Mouse (Mus musculus) midbrain, embryonic 12.5 days (tissue): ENCODE measurements around the gene Wsb2. TPM values are rescaled to one million over a fixed set of nuclear protein-coding genes. Genes with fewer than 3 reads are reported as not detected.

Experiments used
- polyA plus RNA-seq: library from polyadenylated mRNA; unstranded; fragments of >200 nt; fragmentation: Nextera tagmentation; extraction: Ambion mirVana; gene quantifications from 2 replicates; pipeline ENCODE4 v1.2.1, GENCODE M21; 2016

Wsb2 gene
- polyA plus RNA-seq, 1 experiment from 2014 or later: 113 TPM

Other genes with a start within 250 kb of the Wsb2 start
- gene Suds3, start 241.2 kb upstream of the Wsb2 start, polyA plus RNA-seq: 116 and 118 TPM in 2 replicates
- 28.3 and 28.9 TPM in 2 replicates for gene Taok3, start 237.2 kb upstream of the Wsb2 start, polyA plus RNA-seq
- 797 and 825 TPM in 2 replicates for gene Pebp1, start 69.7 kb upstream of the Wsb2 start, polyA plus RNA-seq
- gene Vsig10, start 38.2 kb upstream of the Wsb2 start, polyA plus RNA-seq: 3.1 and 4.7 TPM in 2 replicates
- 72.9 and 79.5 TPM in 2 replicates for gene Rfc5, start 31.7 kb downstream of the Wsb2 start, polyA plus RNA-seq
- 2.6 and 3.9 TPM in 2 replicates for gene Ksr2, start 56.7 kb downstream of the Wsb2 start, polyA plus RNA-seq